Mouse (Mus musculus) CH12.LX (cell line): ENCODE results near the gene Ccdc18. TPM values are rescaled to one million over a fixed set of nuclear protein-coding genes. Genes with fewer than 3 reads are reported as not detected.

Source experiments
- DNase-seq: peaks from one replicate; pipeline ENCODE4 v3.0.0-alpha.2; 2013; ENCODE audit errors: extremely low read depth
- H3K27ac ChIP-seq: 2 replicates; pipeline ENCODE4 v1.5.1; 2012; ENCODE audit warnings: low read depth, mild to moderate bottlenecking, control low read depth, moderate library complexity; ENCODE audit not compliant: insufficient read depth
- H3K27me3 ChIP-seq: replicated peaks from 2 replicates; pipeline ENCODE3; 2012; ENCODE audit warnings: inconsistent platforms
- H3K36me3 ChIP-seq, 2 experiments: replicated peaks in 1 of 2; 2 replicates each; pipeline versions ENCODE3 to v1.6.1; 2012; ENCODE audit warnings: inconsistent platforms in 1 of 2, low read length in 1 of 2, mild to moderate bottlenecking in 1 of 2, mixed read lengths in 1 of 2, moderate library complexity in 1 of 2; ENCODE audit not compliant: control insufficient read depth in 1 of 2, insufficient read depth in 1 of 2
- H3K4me1 ChIP-seq, 2 experiments: 2 replicates each; pipeline ENCODE4 v1.6.1; 2012; ENCODE audit warnings: inconsistent platforms in 1 of 2, moderate library complexity in 1 of 2; ENCODE audit not compliant: insufficient read depth in 2 of 2, control insufficient read depth in 1 of 2
- H3K4me2 ChIP-seq: 2 replicates; pipeline ENCODE4 v1.6.1; 2012; ENCODE audit warnings: low read depth, mild to moderate bottlenecking, control low read depth; ENCODE audit not compliant: poor library complexity, insufficient read depth, severe bottlenecking
- H3K4me3 ChIP-seq, 3 experiments: fragments of 150-350 bp in 1 of 3; sonication (generic) in 1 of 3; replicated peaks in 1 of 3; 2 replicates each; pipeline versions ENCODE3 to v1.5.1; 2011 to 2012; ENCODE audit warnings: low read depth in 2 of 3, low read length in 2 of 3, mild to moderate bottlenecking in 2 of 3, moderate library complexity in 2 of 3, control low read depth in 1 of 3, improper control_type of control experiment in 1 of 3, inconsistent platforms in 1 of 3, mixed read lengths in 1 of 3; ENCODE audit not compliant: poor library complexity in 1 of 3
- H3K79me2 ChIP-seq: replicated peaks from 2 replicates; pipeline ENCODE4 v1.6.1; 2012; ENCODE audit warnings: mild to moderate bottlenecking, moderate library complexity; ENCODE audit not compliant: control insufficient read depth, poor library complexity, insufficient read depth, severe bottlenecking; ENCODE audit errors: extremely low read depth
- H3K9ac ChIP-seq: 2 replicates; pipeline ENCODE4 v1.6.1; 2012; ENCODE audit warnings: low read depth, mild to moderate bottlenecking, control low read depth, moderate library complexity; ENCODE audit not compliant: insufficient read depth
- H3K9me3 ChIP-seq: replicated peaks from 2 replicates; pipeline ENCODE3; 2012; ENCODE audit warnings: low read length, inconsistent platforms, mixed read lengths
- BHLHE40 ChIP-seq: IDR thresholded peaks from 2 replicates; pipeline ENCODE4 v1.6.1; 2011; ENCODE audit warnings: mild to moderate bottlenecking, low read depth, low read length, improper control_type of control experiment
- CTCF ChIP-seq, 2 experiments: IDR thresholded peaks in 1 of 2; conservative IDR thresholded peaks in 1 of 2; 2 replicates each; pipeline ENCODE4 v1.5.1; 2011 to 2012; ENCODE audit warnings: low read depth in 2 of 2, low read length in 2 of 2, improper control_type of control experiment in 1 of 2, inconsistent platforms in 1 of 2, mild to moderate bottlenecking in 1 of 2, moderate library complexity in 1 of 2
- E2F4 ChIP-seq: IDR thresholded peaks from 2 replicates; pipeline ENCODE4 v1.6.1; 2011; ENCODE audit warnings: low read depth, low read length, improper control_type of control experiment; ENCODE audit not compliant: insufficient replicate concordance
- EP300 ChIP-seq: IDR thresholded peaks from 2 replicates; pipeline ENCODE4 v1.6.1; 2011; ENCODE audit warnings: low read length, improper control_type of control experiment
- ETS1 ChIP-seq: conservative IDR thresholded peaks from 2 replicates; pipeline ENCODE4 v1.6.1; 2012; ENCODE audit warnings: low read depth, mild to moderate bottlenecking, inconsistent platforms, low read length, improper control_type of control experiment, moderate library complexity
- GABPA ChIP-seq: IDR thresholded peaks from 2 replicates; pipeline ENCODE4 v1.6.1; 2012; ENCODE audit warnings: low read depth, low read length, improper control_type of control experiment, inconsistent platforms; ENCODE audit not compliant: insufficient replicate concordance
- HCFC1 ChIP-seq: IDR thresholded peaks from 2 replicates; pipeline ENCODE4 v1.6.1; 2012; ENCODE audit warnings: low read depth, mild to moderate bottlenecking, inconsistent platforms, low read length, improper control_type of control experiment
- JUN ChIP-seq: IDR thresholded peaks from 2 replicates; pipeline ENCODE4 v1.6.1; 2011; ENCODE audit warnings: low read depth, mild to moderate bottlenecking, low read length, improper control_type of control experiment, moderate library complexity; ENCODE audit not compliant: insufficient read depth
- MAFK ChIP-seq: IDR thresholded peaks from 2 replicates; pipeline ENCODE4 v1.6.1; 2011; ENCODE audit warnings: low read length, improper control_type of control experiment; ENCODE audit not compliant: insufficient replicate concordance
- MAX ChIP-seq: IDR thresholded peaks from 2 replicates; pipeline ENCODE4 v1.6.1; 2011; ENCODE audit warnings: low read length, improper control_type of control experiment
- MAZ ChIP-seq: IDR thresholded peaks from 2 replicates; pipeline ENCODE4 v1.6.1; 2012; ENCODE audit warnings: low read depth, mild to moderate bottlenecking, inconsistent platforms, low read length, improper control_type of control experiment, moderate library complexity
- MXI1 ChIP-seq: IDR thresholded peaks from 2 replicates; pipeline ENCODE4 v1.6.1; 2011; ENCODE audit warnings: mild to moderate bottlenecking, low read depth, low read length, improper control_type of control experiment
- NRF1 ChIP-seq: IDR thresholded peaks from 2 replicates; pipeline ENCODE4 v1.6.1; 2014; ENCODE audit warnings: low read depth, mild to moderate bottlenecking, inconsistent platforms, low read length, improper control_type of control experiment, moderate library complexity
- PAX5 ChIP-seq: IDR thresholded peaks from 2 replicates; pipeline ENCODE4 v1.6.1; 2012; ENCODE audit warnings: low read length, inconsistent platforms, mixed read lengths
- POLR2A ChIP-seq: IDR thresholded peaks from 2 replicates; pipeline ENCODE4 v1.6.1; 2011; ENCODE audit warnings: low read depth, mild to moderate bottlenecking, improper control_type of control experiment, low read length
- POLR2AphosphoS2 ChIP-seq: IDR thresholded peaks from 2 replicates; pipeline ENCODE4 v1.6.1; 2011; ENCODE audit warnings: low read depth, low read length, improper control_type of control experiment
- RCOR1 ChIP-seq: conservative IDR thresholded peaks from 2 replicates; pipeline ENCODE4 v1.6.1; 2012; ENCODE audit warnings: low read depth, mild to moderate bottlenecking, inconsistent platforms, low read length, improper control_type of control experiment
- SIN3A ChIP-seq: IDR thresholded peaks from 2 replicates; pipeline ENCODE4 v1.6.1; 2012; ENCODE audit warnings: low read length, improper control_type of control experiment, inconsistent platforms
- SMC3 ChIP-seq: IDR thresholded peaks from 2 replicates; pipeline ENCODE4 v1.6.1; 2011; ENCODE audit warnings: low read depth, low read length, improper control_type of control experiment
- TCF12 ChIP-seq: IDR thresholded peaks from 2 replicates; pipeline ENCODE4 v1.6.1; 2014; ENCODE audit warnings: low read depth, mild to moderate bottlenecking, inconsistent platforms, low read length, improper control_type of control experiment
- UBTF ChIP-seq: IDR thresholded peaks from 2 replicates; pipeline ENCODE4 v1.6.1; 2012; ENCODE audit warnings: low read depth, mild to moderate bottlenecking, inconsistent platforms, low read length, improper control_type of control experiment, moderate library complexity
- USF1 ChIP-seq: IDR thresholded peaks from 2 replicates; pipeline ENCODE4 v1.6.1; 2014; ENCODE audit warnings: low read depth, mild to moderate bottlenecking, inconsistent platforms, low read length, improper control_type of control experiment
- USF2 ChIP-seq: conservative IDR thresholded peaks from 2 replicates; pipeline ENCODE4 v1.6.1; 2011; ENCODE audit warnings: low read depth, low read length, improper control_type of control experiment
- ZC3H11A ChIP-seq: IDR thresholded peaks from 2 replicates; pipeline ENCODE4 v1.6.1; 2012; ENCODE audit warnings: low read depth, mild to moderate bottlenecking, inconsistent platforms, low read length, improper control_type of control experiment
- ZKSCAN1 ChIP-seq: IDR thresholded peaks from 2 replicates; pipeline ENCODE4 v1.6.1; 2012; ENCODE audit warnings: low read depth, inconsistent platforms, low read length, improper control_type of control experiment, borderline replicate concordance
- dilution Hi-C: fragments of 300-500 bp; cut with MboI; formaldehyde crosslinking; loops from 2 replicates; pipeline ENCODE4 v1.14.3; 2020; ENCODE audit warnings: low sequenced_read_pairs; ENCODE audit not compliant: extremely low pct_unique_long_range_greater_than_20kb, extremely low pct_ligation_motif_present
- in situ Hi-C: fragments of 300-500 bp; cut with MboI; formaldehyde crosslinking; loops from 3 replicates; pipeline ENCODE4 v1.14.3; 2019; ENCODE audit warnings: low sequenced_read_pairs, low pct_ligation_motif_present, low pct_unique_long_range_greater_than_20kb, mixed read lengths
- polyA plus RNA-seq: library from polyadenylated mRNA; unstranded; fragments of >175 nt; gene quantifications from 2 replicates; pipeline ENCODE4 v1.2.1, GENCODE M21; 2012; ENCODE audit warnings: low read depth; ENCODE audit not compliant: insufficient read length
- total RNA-seq, 2 experiments: library from RNA; depleted of rRNA; stranded (reverse); fragments of 300-350 nt in 1 of 2; fragments of >200 nt in 1 of 2; gene quantifications; 2 replicates each; pipeline ENCODE4 v1.2.3; 2012 to 2014

The Ccdc18 gene
- total and polyA plus RNA-seq, 3 experiments, result 2.7 to 4.7 (median 3.9) TPM

DNA sequence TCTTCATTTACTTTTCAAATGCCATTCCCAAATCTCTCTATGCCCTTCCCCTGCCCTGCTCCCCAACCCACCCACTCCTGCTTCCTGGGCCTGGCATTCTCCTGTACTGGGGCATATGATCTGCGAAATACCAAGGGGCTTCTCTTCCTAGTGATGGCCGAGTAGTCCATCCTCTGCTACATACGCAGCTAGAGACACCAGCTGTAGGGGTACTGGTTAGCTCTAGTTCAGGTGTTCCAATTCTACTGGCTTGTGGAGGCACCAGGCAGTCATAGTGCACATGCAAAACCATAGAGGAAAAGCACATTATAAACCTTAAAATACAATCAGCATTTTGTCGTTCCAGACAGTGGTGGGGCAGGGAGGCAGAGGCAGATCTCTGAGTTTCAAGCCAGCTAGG is 15.0 kb upstream of the Ccdc18 start:
- H3K9ac ChIP-seq, result no peak overlapping the region
- DNase-seq, result no peak
- peaks cover 10 to 31% of the 10 kb centered on the region in 2 experiments for H3K36me3 ChIP-seq
- H3K4me3 ChIP-seq, result no peak overlapping the region
- dilution Hi-C loops (no loop called here), in situ Hi-C loops (no loop called here)
- peaks cover 0 to 7% of the 10 kb centered on the region in 2 experiments; a peak in 1 of 4 replicates for H3K4me1 ChIP-seq
- no peaks in the 10 kb centered on the region for H3K9me3 ChIP-seq
- no peaks in the 10 kb centered on the region for H3K27me3 ChIP-seq
- no peaks in the 10 kb centered on the region for H3K79me2 ChIP-seq
- H3K27ac ChIP-seq, result no peak overlapping the region
- H3K4me2 ChIP-seq, result no peak overlapping the region
- no peak for TF ChIP-seq USF1
- no peak for TF ChIP-seq BHLHE40
- no peak for TF ChIP-seq GABPA
- TF ChIP-seq EP300, result no peak
- no peak for TF ChIP-seq MAX
- TF ChIP-seq TCF12, result no peak
- TF ChIP-seq MAZ, result no peak
- no peak for TF ChIP-seq HCFC1
- TF ChIP-seq POLR2A, result no peak
- TF ChIP-seq USF2, result no peak
- TF ChIP-seq ZC3H11A, result no peak
- TF ChIP-seq NRF1, result no peak
- no peak for TF ChIP-seq UBTF
- TF ChIP-seq ETS1, result no peak
- no peak for TF ChIP-seq RCOR1
- no peak for TF ChIP-seq SIN3A
- TF ChIP-seq MXI1, result no peak
- TF ChIP-seq POLR2AphosphoS2, result no peak
- TF ChIP-seq PAX5, result no peak
- no peak for TF ChIP-seq CTCF (conservative IDR thresholded peaks at IDR 0.05 in 1 of 2, IDR thresholded peaks at IDR 0.05 in 1 of 2; ENCODE audit: low read depth in 2 of 2, low read length in 2 of 2)

DNA sequence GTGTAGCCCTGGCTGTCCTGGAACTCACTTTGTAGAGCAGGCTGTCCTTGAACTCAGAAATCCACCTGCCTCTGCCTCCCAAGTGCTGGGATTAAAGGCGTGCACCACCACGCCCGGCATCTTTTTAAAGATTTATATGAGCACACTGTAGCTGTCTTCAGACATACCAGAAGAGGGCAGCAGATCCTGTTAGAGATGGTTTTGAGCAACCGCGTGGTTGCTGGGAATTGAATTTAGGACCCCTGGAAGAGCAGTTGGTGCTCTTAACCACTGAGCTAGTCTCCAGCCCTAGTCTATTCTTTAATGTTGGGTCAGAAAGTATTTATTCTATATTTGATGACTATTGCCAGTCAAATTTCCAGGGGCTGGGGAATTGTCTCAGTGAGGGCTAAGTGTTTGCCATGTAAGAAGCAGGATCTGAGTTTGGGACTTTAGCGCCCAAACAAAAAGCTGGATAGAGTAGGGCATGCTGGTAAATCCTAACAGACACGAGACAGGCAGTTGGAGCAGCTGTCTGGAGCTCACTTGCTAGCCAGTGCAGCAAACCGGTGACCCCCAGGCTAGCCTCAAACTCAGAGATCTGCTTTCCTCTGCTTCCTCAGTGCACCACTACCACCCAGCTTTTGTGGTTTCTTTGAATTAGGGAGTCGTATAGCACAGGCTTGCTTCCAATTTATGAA is 12.3 kb upstream of the Ccdc18 start:
- Histone ChIP-seq H3K9me3 (no peaks in the 10 kb centered on the region), H3K79me2 (no peaks in the 10 kb centered on the region), H3K4me3 (no peak overlapping the region), H3K27me3 (no peaks in the 10 kb centered on the region), H3K9ac (no peak overlapping the region), H3K36me3 (peaks cover 14 to 34% of the 10 kb centered on the region in 2 experiments), H3K27ac (no peak overlapping the region), H3K4me2 (no peak overlapping the region), H3K4me1 (peaks cover 0 to 7% of the 10 kb centered on the region in 2 experiments; a peak in 1 of 4 replicates)
- dilution Hi-C loops, result no loop called here
- no peak for DNase-seq
- in situ Hi-C loops, result no loop called here
- TF ChIP-seq ZKSCAN1, result no peak
- TF ChIP-seq MAZ, result no peak
- TF ChIP-seq JUN, result no peak
- TF ChIP-seq SMC3, result no peak
- no peak for TF ChIP-seq EP300
- TF ChIP-seq MAFK, result no peak
- TF ChIP-seq CTCF (conservative IDR thresholded peaks at IDR 0.05 in 1 of 2, IDR thresholded peaks at IDR 0.05 in 1 of 2; ENCODE audit: low read depth in 2 of 2, low read length in 2 of 2), result peak in 1 of 2 experiments; percentile 16; a peak in 1 of 4 replicates
- TF ChIP-seq E2F4, result no peak
